Mouse (Mus musculus) heart, postnatal 0 days (tissue): ENCODE results near the gene Cdkl3. TPM values are rescaled to one million over a fixed set of nuclear protein-coding genes. Genes with fewer than 3 reads are reported as not detected.

Source experiments
- ATAC-seq: fragments of 200-750 bp; cut with Nextera tagmentation; 2 replicates; pipeline ENCODE4 v1.8.0; 2017; ENCODE audit warnings: low read depth, moderate number of reproducible peaks, moderate library complexity; ENCODE audit not compliant: insufficient read depth
- DNase-seq: peaks from one replicate; pipeline ENCODE4 v3.0.0-alpha.2; 2016; ENCODE audit warnings: low spot score
- H3K27ac ChIP-seq: fragments of 300-500 bp; sonication (generic); 2 replicates; pipeline ENCODE4 v1.5.1; 2014; ENCODE audit warnings: low read depth, mild to moderate bottlenecking
- H3K27me3 ChIP-seq: fragments of 300-500 bp; sonication (generic); 2 replicates; pipeline ENCODE4 v1.6.1; 2014; ENCODE audit warnings: low read length, mixed read lengths; ENCODE audit not compliant: control insufficient read depth, insufficient read depth
- H3K36me3 ChIP-seq: fragments of 300-500 bp; sonication (generic); replicated peaks from 2 replicates; pipeline ENCODE4 v1.6.1; 2014; ENCODE audit warnings: low read length, mixed read lengths; ENCODE audit not compliant: control insufficient read depth, insufficient read depth
- H3K4me1 ChIP-seq: fragments of 300-500 bp; sonication (generic); 2 replicates; pipeline ENCODE4 v1.6.1; 2014; ENCODE audit warnings: antibody characterized with exemption; ENCODE audit not compliant: control insufficient read depth, insufficient read depth
- H3K4me2 ChIP-seq: fragments of 300-500 bp; sonication (generic); 2 replicates; pipeline ENCODE4 v1.6.1; 2014; ENCODE audit warnings: low read depth, mild to moderate bottlenecking, low read length, moderate library complexity
- H3K4me3 ChIP-seq: fragments of 300-500 bp; sonication (generic); 2 replicates; pipeline ENCODE4 v1.5.1; 2014; ENCODE audit warnings: low read depth, low read length
- H3K9ac ChIP-seq: fragments of 300-500 bp; sonication (generic); replicated peaks from 2 replicates; pipeline ENCODE4 v1.6.1; 2014; ENCODE audit warnings: low read depth, low read length, mixed read lengths
- H3K9me3 ChIP-seq: fragments of 300-500 bp; sonication (generic); replicated peaks from 2 replicates; pipeline ENCODE4 v1.6.1; 2016; ENCODE audit warnings: low read length; ENCODE audit not compliant: control insufficient read depth
- CTCF ChIP-seq: IDR thresholded peaks from 2 replicates; pipeline ENCODE4 v1.5.1; 2016; ENCODE audit warnings: antibody characterized with exemption, control low read depth, low read depth
- EP300 ChIP-seq: IDR thresholded peaks from 2 replicates; pipeline ENCODE4 v1.6.1; 2016; ENCODE audit warnings: antibody characterized with exemption, low read depth
- WGBS: fragments of 180-500 bp; shearing (Covaris S2); extraction: QIAGEN DNeasy Blood & Tissue Kit; methylation state at CpG from one replicate; pipeline ENCODE4 v1.1.7; 2014; 5-methylcytosine and 5-hydroxymethylcytosine counted together
- polyA plus RNA-seq: library from polyadenylated mRNA; unstranded; fragments of >200 nt; fragmentation: Nextera tagmentation; extraction: Ambion mirVana; gene quantifications from 2 replicates; pipeline ENCODE4 v1.2.1, GENCODE M21; 2015
- total RNA-seq: library from RNA; depleted of rRNA; stranded (reverse); fragments of >200 nt; gene quantifications from 2 replicates; pipeline ENCODE4 v1.2.3, GENCODE M21; 2014; ENCODE audit warnings: low replicate concordance

The Cdkl3 gene
- total and polyA plus RNA-seq, 2 experiments from 2014 or later, result 2.3 to 13.1 TPM

- Histone ChIP-seq H3K9ac (no peak overlapping the region), H3K4me3 (no peak overlapping the region), H3K36me3 (no peaks in the 10 kb centered on the region), H3K4me1 (no peaks in the 10 kb centered on the region), H3K4me2 (no peak overlapping the region), H3K27ac (no peak overlapping the region), H3K27me3 (no peaks in the 10 kb centered on the region), H3K9me3 (no peaks in the 10 kb centered on the region)
- WGBS, result 76% methylated on average over 3 of the region's 3 CpGs
- ATAC-seq (no peak; the same call in 1 of the 2 replicates), DNase-seq (no peak)
- TF ChIP-seq CTCF (peak; percentile 43), EP300 (no peak)
Observed at GRCm38 (mm10) chr11:52043224-52043623, 39.2 kb downstream of the Cdkl3 start.

GRCm38 (mm10) chr11:52044156-52044555 lies 40.1 kb downstream of the Cdkl3 start:
- no peak overlapping the region for H3K4me2 ChIP-seq
- TF ChIP-seq CTCF (no peak), EP300 (no peak)
- ATAC-seq, result no peak

GRCm38 (mm10) chr11:52046446-52047165 lies 42.6 kb downstream of the Cdkl3 start:
- H3K4me3 ChIP-seq, result no peak overlapping the region
- 55% methylated on average over 4 of the region's 4 CpGs for WGBS
- ATAC-seq (no peak), DNase-seq (no peak)
- H3K4me2 ChIP-seq, result no peak overlapping the region
- H3K9me3 ChIP-seq, result no peaks in the 10 kb centered on the region
- no peak overlapping the region for H3K9ac ChIP-seq
- H3K27ac ChIP-seq, result no peak overlapping the region
- no peak for TF ChIP-seq EP300
- TF ChIP-seq CTCF, result no peak
- no peaks in the 10 kb centered on the region for H3K4me1 ChIP-seq
- H3K36me3 ChIP-seq, result no peaks in the 10 kb centered on the region
- no peaks in the 10 kb centered on the region for H3K27me3 ChIP-seq

More at GRCm38 (mm10) chr11:52044156-52044555, 40.1 kb downstream of the Cdkl3 start:
- no peak for DNase-seq
- Histone ChIP-seq H3K27ac (no peak overlapping the region), H3K9me3 (no peaks in the 10 kb centered on the region), H3K9ac (no peak overlapping the region), H3K36me3 (no peaks in the 10 kb centered on the region), H3K27me3 (no peaks in the 10 kb centered on the region), H3K4me1 (no peaks in the 10 kb centered on the region), H3K4me3 (no peak overlapping the region)

- DNase-seq, result no peak
- no peak for ATAC-seq
- no peaks in the 10 kb centered on the region for H3K36me3 ChIP-seq
- H3K4me3 ChIP-seq, result no peak overlapping the region
- H3K4me2 ChIP-seq, result no peak overlapping the region
- peak overlapping the region; percentile 46; the same call in 1 of the 2 replicates for H3K27ac ChIP-seq
- TF ChIP-seq EP300 (no peak), CTCF (no peak)
- no peaks in the 10 kb centered on the region for H3K9me3 ChIP-seq
- H3K9ac ChIP-seq, result no peak overlapping the region
- peaks cover 13% of the 10 kb centered on the region for H3K4me1 ChIP-seq
- WGBS, result 47% methylated on average over 6 of the region's 6 CpGs
- H3K27me3 ChIP-seq, result no peaks in the 10 kb centered on the region
Observed at GRCm38 (mm10) chr11:52053371-52053770, 49.4 kb downstream of the Cdkl3 start.

GRCm38 (mm10) chr11:52054728-52055127 lies 50.7 kb downstream of the Cdkl3 start:
- WGBS, result 88% methylated on average over 3 of the region's 3 CpGs
- TF ChIP-seq EP300 (no peak), CTCF (no peak)
- H3K4me1 ChIP-seq, result peaks cover 13% of the 10 kb centered on the region
- no peaks in the 10 kb centered on the region for H3K36me3 ChIP-seq
- no peak overlapping the region for H3K27ac ChIP-seq
- no peak overlapping the region for H3K9ac ChIP-seq
- H3K4me3 ChIP-seq, result no peak overlapping the region
- no peak overlapping the region for H3K4me2 ChIP-seq
- DNase-seq (no peak), ATAC-seq (no peak)
- no peaks in the 10 kb centered on the region for H3K9me3 ChIP-seq
- no peaks in the 10 kb centered on the region for H3K27me3 ChIP-seq

GRCm38 (mm10) chr11:52056198-52056597 lies 52.2 kb downstream of the Cdkl3 start:
- 27% methylated on average over 5 of the region's 5 CpGs for WGBS
- no peaks in the 10 kb centered on the region for H3K27me3 ChIP-seq
- no peak overlapping the region for H3K9ac ChIP-seq
- no peaks in the 10 kb centered on the region for H3K9me3 ChIP-seq
- no peaks in the 10 kb centered on the region for H3K36me3 ChIP-seq
- TF ChIP-seq CTCF, result no peak
- peak; percentile 72 for DNase-seq
- H3K4me1 ChIP-seq, result peaks cover 13% of the 10 kb centered on the region
- H3K4me3 ChIP-seq, result no peak overlapping the region
- peak overlapping the region; percentile 65 for H3K27ac ChIP-seq
- ATAC-seq, result peak; percentile 78
- no peak overlapping the region for H3K4me2 ChIP-seq
